Mouse (Mus musculus) CD4-positive naive resting alpha-beta T cell, adult 76 days (primary cell): ENCODE data around the gene Slc12a6. TPM values are rescaled to one million over a fixed set of nuclear protein-coding genes. Genes with fewer than 3 reads are reported as not detected.

Experiments
- total RNA-seq: library from RNA; stranded (reverse); gene quantifications from one replicate; pipeline ENCODE4 v1.2.4, GENCODE M21; 2023

Gene Slc12a6
- total RNA-seq: 126 TPM

GRCm38 (mm10) chr2:112265448-112266241 is at the start of gene Slc12a6:
TSS of gene Slc12a6 (plus strand) at chr2:112265825.

GRCm38 (mm10) chr2:112239212-112239934 is 26.3 kb upstream of the Slc12a6 start, which contains the start of gene Lpcat4:
TSS of gene Lpcat4 (plus strand) at chr2:112239468.

GRCm38 (mm10) chr2:112259241-112259962 is 6.2 kb upstream of the Slc12a6 start, which contains the start of gene Nutm1:
TSS of gene Nutm1 (minus strand) at chr2:112259291.

DNA sequence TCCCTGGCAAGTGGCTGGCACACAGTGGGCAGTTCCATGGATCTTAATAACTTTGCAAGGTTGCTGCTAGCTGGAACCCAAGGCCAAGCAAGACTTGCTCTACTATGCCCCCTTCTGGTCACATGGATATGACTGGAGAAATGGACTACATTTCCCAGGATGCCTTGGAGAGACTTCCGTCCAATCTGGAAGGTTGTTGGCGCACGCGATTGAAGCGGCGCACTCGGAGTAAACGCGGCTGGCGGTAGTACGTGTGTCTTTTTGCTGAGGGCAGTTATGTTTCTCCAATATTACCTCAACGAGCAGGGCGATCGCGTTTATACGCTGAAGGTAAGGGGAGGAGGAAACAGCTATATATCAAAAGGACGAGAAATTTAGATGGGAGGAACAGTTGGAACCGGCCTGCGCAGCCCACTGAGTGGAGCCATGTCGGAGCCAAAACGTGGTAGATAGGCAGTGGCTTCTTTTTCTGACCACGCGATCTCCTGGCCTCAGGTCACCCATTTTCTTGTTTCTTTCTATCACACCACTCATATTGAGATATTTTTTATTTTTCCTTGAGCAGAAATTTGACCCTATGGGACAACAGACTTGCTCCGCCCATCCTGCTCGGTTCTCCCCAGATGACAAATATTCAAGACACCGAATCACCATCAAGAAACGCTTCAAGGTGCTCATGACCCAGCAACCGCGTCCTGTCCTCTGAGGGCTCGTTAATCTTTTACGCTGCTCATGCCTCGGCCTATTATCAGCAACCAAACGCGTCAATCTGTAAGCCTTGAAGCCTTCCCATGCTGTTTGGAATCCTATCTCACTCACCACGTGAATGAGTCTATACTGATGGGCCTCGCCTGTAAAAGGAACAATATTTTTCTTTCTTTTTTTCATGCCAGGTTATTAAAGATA is 3.6 kb upstream of the Slc12a6 start, which contains the start of gene Nop10:
TSS of gene Nop10 (plus strand) at position 179 of the 906 bp plus-strand sequence.

DNA sequence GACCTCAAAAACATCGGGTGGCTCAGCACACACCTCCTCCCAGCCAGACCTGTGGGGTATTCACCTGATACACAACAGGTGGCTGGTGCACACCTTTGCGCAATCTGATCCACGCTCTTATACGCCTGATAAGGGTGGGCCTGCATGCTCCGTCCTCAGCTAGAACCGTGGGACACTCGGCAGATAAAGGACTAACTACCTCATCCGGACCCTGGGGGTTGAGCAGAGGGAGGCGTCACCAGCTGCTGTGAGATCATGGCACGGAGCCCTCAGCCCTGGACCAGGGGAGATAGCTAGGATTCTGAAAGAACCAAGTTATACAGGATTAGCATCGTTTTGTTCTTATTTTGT is 592 bp downstream of the Slc12a6 start, which contains the start of gene Gm21985:
TSS of gene Gm21985 (plus strand) at position 73 of the 351 bp plus-strand sequence.

GRCm38 (mm10) chr2:112367726-112368673 is 102.4 kb downstream of the Slc12a6 start, which contains the start of gene Emc4:
TSS of gene Emc4 (minus strand) at chr2:112368027.

DNA sequence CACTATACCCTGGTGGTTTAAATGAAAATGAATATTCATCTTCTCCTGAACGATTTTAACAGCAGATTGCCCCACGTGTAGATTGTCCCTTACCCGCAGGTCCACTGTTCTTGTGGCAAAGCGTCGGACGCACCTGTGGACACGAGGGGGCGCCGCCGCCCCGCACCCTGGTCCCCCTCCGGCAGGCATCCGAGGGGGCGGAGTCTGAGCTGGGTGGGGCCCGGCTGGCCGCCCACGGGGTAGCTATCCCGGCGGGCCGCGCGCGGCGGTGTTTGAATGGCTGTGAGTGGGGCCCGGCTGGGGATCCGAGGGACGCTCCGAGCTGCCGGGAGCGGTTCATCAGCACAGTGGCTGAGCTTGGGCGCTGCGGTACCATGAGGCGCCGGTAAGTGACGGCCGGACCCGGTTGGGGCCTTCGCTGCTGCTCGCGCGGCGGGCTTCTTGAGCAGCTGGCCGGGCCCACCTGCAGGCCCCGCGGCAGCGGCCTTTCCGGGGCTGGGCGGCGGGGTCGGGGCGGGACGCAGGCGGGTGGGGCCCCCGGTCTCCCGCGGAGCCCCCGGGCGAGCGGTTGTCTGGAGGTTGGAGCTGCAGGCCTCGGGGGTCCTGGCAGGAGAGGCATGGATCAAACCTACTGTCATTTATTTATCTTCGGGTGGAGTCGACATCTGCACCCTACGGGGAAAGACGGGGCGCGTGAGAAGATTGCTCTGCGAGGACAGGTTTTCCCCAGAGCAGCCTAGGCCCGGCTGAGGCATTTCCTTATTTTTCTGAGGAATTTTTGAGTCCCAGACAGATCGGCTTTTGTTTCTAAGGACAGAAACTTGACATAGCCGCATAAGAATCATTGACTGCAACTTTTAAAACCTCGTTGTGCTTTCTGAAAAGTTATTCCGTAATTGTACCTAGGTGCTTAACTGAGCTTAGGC is 113.6 kb downstream of the Slc12a6 start, which contains the start of gene Katnbl1:
TSS of gene Katnbl1 (plus strand) at position 239 of the 926 bp plus-strand sequence.

Other genes with a start within 250 kb of the Slc12a6 start
- gene Olfr1311, start 241.4 kb upstream of the Slc12a6 start, total RNA-seq: not detected
- not detected for gene Olfr1312, start 215.6 kb upstream of the Slc12a6 start, total RNA-seq
- gene Olfr1313, start 188.0 kb upstream of the Slc12a6 start, total RNA-seq: not detected
- not detected for gene Olfr1314, start 169.0 kb upstream of the Slc12a6 start, total RNA-seq
- not detected for gene Olfr1315-ps1, start 150.4 kb upstream of the Slc12a6 start, total RNA-seq
- not detected for gene Olfr1316, start 130.8 kb upstream of the Slc12a6 start, total RNA-seq
- gene Olfr1317, start 125.5 kb upstream of the Slc12a6 start, total RNA-seq: not detected
- not detected for gene Olfr1318, start 111.6 kb upstream of the Slc12a6 start, total RNA-seq
- gene Lpcat4, start 26.4 kb upstream of the Slc12a6 start, total RNA-seq: 43.4 TPM
- gene Nutm1, start 6.5 kb upstream of the Slc12a6 start, total RNA-seq: not detected
- gene Nop10, start 3.9 kb upstream of the Slc12a6 start, total RNA-seq: 57.4 TPM
- 0.50 TPM for gene Gm21985, start 489 bp downstream of the Slc12a6 start, total RNA-seq
- gene Emc4, start 102.2 kb downstream of the Slc12a6 start, total RNA-seq: 32.6 TPM
- 15.2 TPM for gene Katnbl1, start 113.4 kb downstream of the Slc12a6 start, total RNA-seq
- 15.3 TPM for gene Emc7, start 189.2 kb downstream of the Slc12a6 start, total RNA-seq
- not detected for gene Chrm5, start 214.9 kb downstream of the Slc12a6 start, total RNA-seq
- 64.0 TPM for gene Aven, start 227.1 kb downstream of the Slc12a6 start, total RNA-seq